9 mouse cellular contexts compared by ENCODE assay signal in the genomic region with DNA sequence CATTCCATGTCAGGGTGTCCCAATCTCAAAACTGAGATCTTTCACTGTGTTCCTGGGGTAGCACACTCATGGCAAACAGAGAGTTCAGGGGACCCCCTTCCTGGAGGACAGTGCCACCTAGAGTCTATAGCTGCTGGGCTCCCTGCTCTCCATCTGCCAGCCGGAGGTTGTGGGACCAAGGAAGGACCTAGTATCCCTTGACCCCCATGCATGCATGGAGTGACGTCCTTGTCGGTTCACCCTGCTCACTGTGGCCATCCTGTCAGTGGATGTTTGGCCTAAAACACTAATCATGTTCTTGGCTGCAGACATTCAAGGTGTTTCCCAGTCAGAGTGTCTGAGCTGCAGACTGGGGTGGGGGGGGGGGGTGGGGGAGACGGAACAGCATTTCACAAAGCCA. TPM values are rescaled to one million over a fixed set of nuclear protein-coding genes. Genes with fewer than 3 reads are reported as not detected.
DNase-seq lines count a peak whose midpoint lies in the region; ATAC-seq and TF ChIP-seq lines count a peak whose summit lies in the region.
"Had no signal": no experiment of that assay in that cellular context is flagged by ENCODE, and none has a peak within 500 bp of the region (broad histone marks: within the 10 kb centered on the region; RNA-seq: fewer than 3 reads in every experiment).

No protein-coding gene starts in this region.

- H3K4me3 ChIP-seq in forebrain, embryonic 14.5 days (ENCODE audit: low read depth, low read length): no peak overlapping the region
- H3K4me3 ChIP-seq in forebrain, embryonic 15.5 days: no peak overlapping the region
- H3K4me3 ChIP-seq in cortical plate, adult 2 months (ENCODE audit: insufficient read depth, low read length): no peak overlapping the region
- no peak overlapping the region for H3K4me3 ChIP-seq in kidney, postnatal 0 days (replicated peaks; ENCODE audit: low read depth, low read length)
- H3K4me3 ChIP-seq in stomach, embryonic 16.5 days (replicated peaks; ENCODE audit: low read length): no peak overlapping the region
- H3K4me3 ChIP-seq: lung, embryonic 15.5 days had no signal

- no peaks in the 10 kb centered on the region; the same call in 1 of the 2 replicates for H3K9me3 ChIP-seq in forebrain, embryonic 14.5 days (replicated peaks; ENCODE audit: control insufficient read depth, low read length)
- H3K9me3 ChIP-seq in forebrain, embryonic 15.5 days: peaks cover 5% of the 10 kb centered on the region; the same call in 1 of the 2 replicates
- no peaks in the 10 kb centered on the region; the same call in 1 of the 2 replicates for H3K9me3 ChIP-seq in kidney, postnatal 0 days (replicated peaks; ENCODE audit: low read length)
- 0 out of 2 replicates have a peak, but pooled peaks cover 6% of the 10 kb centered on the region for H3K9me3 ChIP-seq in stomach, embryonic 16.5 days (replicated peaks; ENCODE audit: control insufficient read depth, low read length)
- H3K9me3 ChIP-seq: lung, embryonic 15.5 days had no signal

- H3K4me2 ChIP-seq in forebrain, embryonic 14.5 days (ENCODE audit: low read length): no peak overlapping the region
- no peak overlapping the region for H3K4me2 ChIP-seq in forebrain, embryonic 15.5 days (replicated peaks)
- H3K4me2 ChIP-seq in kidney, postnatal 0 days (ENCODE audit: low read length): no peak overlapping the region
- H3K4me2 ChIP-seq in stomach, embryonic 16.5 days (ENCODE audit: low read depth, low read length): no peak overlapping the region
- H3K4me2 ChIP-seq: lung, embryonic 15.5 days had no signal

- WGBS in forebrain, embryonic 14.5 days: 60% methylated on average over 4 of the region's 4 CpGs
- WGBS in forebrain, embryonic 15.5 days: 57% methylated on average over 4 of the region's 4 CpGs
- 22% methylated on average over 4 of the region's 4 CpGs for WGBS in kidney, postnatal 0 days
- 17% methylated on average over 4 of the region's 4 CpGs for WGBS in stomach, embryonic 16.5 days

- no peak overlapping the region for H3K9ac ChIP-seq in forebrain, embryonic 14.5 days (ENCODE audit: low read length)
- H3K9ac ChIP-seq in forebrain, embryonic 15.5 days (replicated peaks): no peak overlapping the region
- no peak overlapping the region for H3K9ac ChIP-seq in kidney, postnatal 0 days (ENCODE audit: low read depth, low read length)
- H3K9ac ChIP-seq in stomach, embryonic 16.5 days (ENCODE audit: low read length): no peak overlapping the region
- H3K9ac ChIP-seq: lung, embryonic 15.5 days had no signal

- H3K27ac ChIP-seq in forebrain, embryonic 14.5 days (ENCODE audit: low read depth, low read length): no peak overlapping the region
- H3K27ac ChIP-seq in forebrain, embryonic 15.5 days (replicated peaks): no peak overlapping the region
- H3K27ac ChIP-seq in cortical plate, adult 2 months (ENCODE audit: insufficient read depth, low read length): no peak overlapping the region
- no peak overlapping the region for H3K27ac ChIP-seq in kidney, postnatal 0 days
- H3K27ac ChIP-seq in stomach, embryonic 16.5 days (ENCODE audit: low read length): no peak overlapping the region
- H3K27ac ChIP-seq: lung, embryonic 15.5 days had no signal

- peak; percentile 55 for TF ChIP-seq CTCF in cortical plate, adult 2 months (IDR thresholded peaks at IDR 0.05; ENCODE audit: extremely low read depth, insufficient read depth, low read length)
- peak; percentile 81 for TF ChIP-seq CTCF in kidney, postnatal 0 days (IDR thresholded peaks at IDR 0.05; ENCODE audit: low read depth)

- peak; percentile 31 for DNase-seq in forebrain, embryonic 14.5 days (ENCODE audit: low spot score)
- DNase-seq in right cerebral cortex, postnatal 14 days: peak; percentile 36
- no peak for DNase-seq in right cerebral cortex, adult 18-20 months
- DNase-seq in kidney, postnatal 0 days (ENCODE audit: low spot score): peak; percentile 81
- no peak for DNase-seq in right cerebral cortex, postnatal 4 days

- ATAC-seq in forebrain, embryonic 14.5 days: no peak
- no peak for ATAC-seq in forebrain, embryonic 15.5 days (replicated peaks)
- no peak for ATAC-seq in kidney, postnatal 0 days (replicated peaks; ENCODE audit: low FRiP score, low read depth)
- ATAC-seq in stomach, embryonic 16.5 days (ENCODE audit: insufficient read depth, low FRiP score): peak; percentile 44; the same call in 1 of the 2 replicates

- H3K4me1 ChIP-seq in forebrain, embryonic 14.5 days (ENCODE audit: control insufficient read depth, insufficient read depth, low read length): no peaks in the 10 kb centered on the region
- H3K4me1 ChIP-seq in forebrain, embryonic 15.5 days: no peaks in the 10 kb centered on the region; the same call in 1 of the 2 replicates
- H3K4me1 ChIP-seq in cortical plate, adult 2 months (ENCODE audit: control insufficient read depth, insufficient read depth, low read length): peaks cover 3% of the 10 kb centered on the region; the same call in 1 of the 2 replicates
- no peaks in the 10 kb centered on the region for H3K4me1 ChIP-seq in kidney, postnatal 0 days (replicated peaks; ENCODE audit: insufficient read depth, low read length)
- peaks cover 15% of the 10 kb centered on the region; the same call in 1 of the 2 replicates for H3K4me1 ChIP-seq in stomach, embryonic 16.5 days (ENCODE audit: control insufficient read depth, insufficient read depth, low read length)

- no peak for TF ChIP-seq POLR2A in cortical plate, adult 2 months (IDR thresholded peaks at IDR 0.05; ENCODE audit: extremely low read depth, insufficient read depth, low read length)

- H3K36me3 ChIP-seq in forebrain, embryonic 14.5 days (ENCODE audit: control insufficient read depth, insufficient read depth, low read length): no peaks in the 10 kb centered on the region
- H3K36me3 ChIP-seq in forebrain, embryonic 15.5 days: no peaks in the 10 kb centered on the region
- no peaks in the 10 kb centered on the region for H3K36me3 ChIP-seq in kidney, postnatal 0 days (ENCODE audit: insufficient read depth, low read length)
- H3K36me3 ChIP-seq in stomach, embryonic 16.5 days (ENCODE audit: control insufficient read depth, insufficient read depth, low read length): no peaks in the 10 kb centered on the region
- H3K36me3 ChIP-seq: lung, embryonic 15.5 days had no signal

- no peaks in the 10 kb centered on the region for H3K27me3 ChIP-seq in forebrain, embryonic 14.5 days (replicated peaks; ENCODE audit: control insufficient read depth, insufficient read depth, low read length)
- no peaks in the 10 kb centered on the region for H3K27me3 ChIP-seq in forebrain, embryonic 15.5 days
- H3K27me3 ChIP-seq in kidney, postnatal 0 days (ENCODE audit: insufficient read depth, low read length): no peaks in the 10 kb centered on the region
- no peaks in the 10 kb centered on the region for H3K27me3 ChIP-seq in stomach, embryonic 16.5 days (ENCODE audit: control insufficient read depth, insufficient read depth, low read length)
- H3K27me3 ChIP-seq: lung, embryonic 15.5 days had no signal

RNA-seq across cellular contexts. Expression of gene 1700029H14Rik, which starts 14.0 kb away (rescaled TPM):
- not detected in 2 replicates for polyA plus RNA-seq in forebrain, embryonic 14.5 days (2014; fragmentation: Nextera tagmentation; extraction: Ambion mirVana)
- polyA plus RNA-seq in forebrain, embryonic 15.5 days (2015; fragmentation: Nextera tagmentation; extraction: Ambion mirVana): not detected in 2 replicates
- polyA plus RNA-seq in cortical plate, adult 2 months (2012; rRNA removed): 0.08 and 0.17 TPM in 2 replicates
- not detected in 2 replicates for polyA plus RNA-seq in kidney, postnatal 0 days (2015; fragmentation: Nextera tagmentation; extraction: Ambion mirVana)
- polyA plus RNA-seq in stomach, embryonic 16.5 days (2015; fragmentation: Nextera tagmentation; extraction: Ambion mirVana): not detected in 2 replicates
- polyA plus RNA-seq: lung, embryonic 15.5 days had no signal

RNA-seq across cellular contexts. Expression of gene Gas6, which starts 53.9 kb away (rescaled TPM):
- polyA plus RNA-seq in forebrain, embryonic 14.5 days (2014; fragmentation: Nextera tagmentation; extraction: Ambion mirVana): 9.7 and 12.5 TPM in 2 replicates
- polyA plus RNA-seq in forebrain, embryonic 15.5 days (2015; fragmentation: Nextera tagmentation; extraction: Ambion mirVana): 21.1 and 23.3 TPM in 2 replicates
- polyA plus RNA-seq in cortical plate, adult 2 months (2012; rRNA removed): 101 and 106 TPM in 2 replicates
- 153 and 166 TPM in 2 replicates for polyA plus RNA-seq in kidney, postnatal 0 days (2015; fragmentation: Nextera tagmentation; extraction: Ambion mirVana)
- polyA plus RNA-seq in stomach, embryonic 16.5 days (2015; fragmentation: Nextera tagmentation; extraction: Ambion mirVana): 151 and 162 TPM in 2 replicates

Comparison
In these comparisons a context has a peak if more than half of its experiments do, and no peak if none do; other contexts are left out.
1. DNase-seq: peak in forebrain, embryonic 14.5 days (single experiment), right cerebral cortex, postnatal 14 days (single experiment) and kidney, postnatal 0 days (single experiment); none in right cerebral cortex, adult 18-20 months (single experiment) and right cerebral cortex, postnatal 4 days (single experiment).